Mouse (Mus musculus): ENCODE results near the gene Hexim1. TPM values are rescaled to one million over a fixed set of nuclear protein-coding genes. Genes with fewer than 3 reads are reported as not detected.

Gene Hexim1
- polyA plus RNA-seq, 1 experiment from 2014 or later: 4.6 TPM

DNA sequence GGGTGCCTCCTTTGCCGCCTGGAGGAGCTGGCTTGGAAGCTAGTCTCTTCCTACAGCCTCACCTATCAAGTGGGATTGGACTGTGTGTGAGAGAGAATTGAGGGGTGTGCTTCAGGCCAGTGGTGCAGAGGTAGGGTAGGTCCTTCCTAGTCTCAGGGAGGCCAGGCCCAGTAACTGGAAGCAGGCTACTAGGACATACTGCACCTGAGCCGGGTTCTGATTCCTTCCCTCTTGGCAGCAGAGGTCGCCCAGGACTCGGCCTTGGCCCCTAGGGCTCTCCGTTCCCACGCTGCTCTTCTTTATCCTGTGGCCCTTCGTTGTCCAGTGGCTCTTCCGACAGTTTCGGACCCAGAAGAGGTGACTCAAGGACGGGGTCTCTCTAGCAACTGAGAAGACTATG, 4.7 kb upstream of the Hexim1 start:
- Histone ChIP-seq H3K27me3 (ENCODE audit: control insufficient read depth, insufficient read depth, low read length) (peaks cover 14% of the 10 kb centered on the region; the same call in 1 of the 2 replicates), H3K4me1 (replicated peaks; ENCODE audit: control insufficient read depth, insufficient read depth, low read length) (peaks cover 16% of the 10 kb centered on the region), H3K36me3 (ENCODE audit: control insufficient read depth, insufficient read depth, low read length) (no peaks in the 10 kb centered on the region), H3K4me2 (ENCODE audit: low read depth, low read length, severe bottlenecking) (no peak overlapping the region), H3K4me3 (ENCODE audit: low read depth, low read length) (peak overlapping the region; percentile 22; the same call in 1 of the 2 replicates), H3K27ac (ENCODE audit: low read depth, low read length) (no peak overlapping the region), H3K9ac (ENCODE audit: low read length) (no peak overlapping the region; the same call in 1 of the 2 replicates), H3K9me3 (ENCODE audit: control insufficient read depth, low read length) (no peaks in the 10 kb centered on the region)
- no peak for DNase-seq (ENCODE audit: low spot score)
- 16% methylated on average over 10 of the region's 10 CpGs for WGBS
- no peak for ATAC-seq (replicated peaks; ENCODE audit: low FRiP score)

DNA sequence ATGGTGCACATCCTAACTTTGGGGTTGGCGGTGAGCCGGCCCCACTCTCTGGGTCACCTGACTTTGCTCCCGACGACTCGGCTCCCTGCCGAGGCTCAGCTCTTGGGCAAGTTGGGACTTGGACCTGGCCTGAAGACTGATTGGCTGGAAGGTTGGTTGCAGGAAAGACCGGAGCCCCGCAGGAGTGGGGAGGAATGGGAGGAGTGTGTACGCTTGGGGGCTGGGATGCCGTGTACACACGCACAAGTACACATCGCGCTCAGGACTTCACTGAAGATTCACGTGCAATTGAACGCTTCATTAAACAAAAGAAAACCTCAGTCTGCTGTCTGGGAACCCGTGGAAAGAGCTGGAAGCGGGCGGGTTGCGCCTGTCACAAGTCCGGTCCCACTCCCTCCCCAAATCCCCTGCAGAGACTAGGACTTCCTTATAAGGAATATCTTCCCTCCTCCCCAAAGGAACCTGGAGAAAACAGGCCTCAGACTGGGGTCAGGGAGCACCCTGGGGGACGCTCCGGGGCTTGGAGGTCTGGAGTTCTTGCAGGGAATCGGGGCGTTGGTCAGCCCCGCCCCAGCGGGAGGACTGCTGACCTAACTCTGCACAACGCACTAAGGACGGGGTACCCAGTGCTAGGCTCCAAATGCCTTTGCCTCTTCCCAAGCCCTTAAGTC, 4.0 kb upstream of the Hexim1 start:
- DNase-seq (ENCODE audit: low spot score) (no peak), ATAC-seq (replicated peaks; ENCODE audit: low FRiP score) (no peak)
- WGBS: under 1% methylated on average over 28 of the region's 28 CpGs
- Histone ChIP-seq H3K9me3 (ENCODE audit: control insufficient read depth, low read length) (no peaks in the 10 kb centered on the region), H3K4me2 (ENCODE audit: low read depth, low read length, severe bottlenecking) (peak overlapping the region; percentile 54), H3K4me3 (ENCODE audit: low read depth, low read length) (peak overlapping the region; percentile 22), H3K36me3 (ENCODE audit: control insufficient read depth, insufficient read depth, low read length) (no peaks in the 10 kb centered on the region), H3K27me3 (ENCODE audit: control insufficient read depth, insufficient read depth, low read length) (peaks cover 14% of the 10 kb centered on the region; the same call in 1 of the 2 replicates), H3K4me1 (replicated peaks; ENCODE audit: control insufficient read depth, insufficient read depth, low read length) (peaks cover 18% of the 10 kb centered on the region), H3K9ac (ENCODE audit: low read length) (peak overlapping the region; percentile 10), H3K27ac (ENCODE audit: low read depth, low read length) (no peak overlapping the region)

DNA sequence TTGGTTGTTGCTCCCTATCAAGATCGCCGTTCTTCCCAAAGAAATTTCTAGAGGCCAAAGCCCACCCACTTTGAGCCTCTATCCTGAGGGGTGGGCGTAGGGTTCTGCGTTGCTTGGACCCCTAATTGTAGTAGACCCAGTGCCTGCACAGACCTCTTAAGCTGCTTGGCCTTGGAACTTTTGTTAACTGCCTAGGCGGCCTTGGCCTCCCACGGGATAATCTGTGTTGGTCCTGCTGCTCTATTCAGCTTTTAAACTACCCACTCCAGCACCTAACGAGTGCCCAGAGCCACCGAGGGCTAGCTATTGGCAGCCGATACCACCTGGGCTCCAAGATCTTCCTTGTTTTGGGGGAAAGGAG, 3.5 kb upstream of the Hexim1 start:
- Histone ChIP-seq H3K9me3 (ENCODE audit: control insufficient read depth, low read length) (no peaks in the 10 kb centered on the region), H3K4me3 (ENCODE audit: low read depth, low read length) (peak overlapping the region; percentile 22; the same call in 1 of the 2 replicates), H3K4me2 (ENCODE audit: low read depth, low read length, severe bottlenecking) (peak overlapping the region; percentile 54; the same call in 1 of the 2 replicates), H3K36me3 (ENCODE audit: control insufficient read depth, insufficient read depth, low read length) (no peaks in the 10 kb centered on the region), H3K27ac (ENCODE audit: low read depth, low read length) (no peak overlapping the region), H3K27me3 (ENCODE audit: control insufficient read depth, insufficient read depth, low read length) (peaks cover 14% of the 10 kb centered on the region; the same call in 1 of the 2 replicates), H3K9ac (ENCODE audit: low read length) (peak overlapping the region; percentile 10; the same call in 1 of the 2 replicates), H3K4me1 (replicated peaks; ENCODE audit: control insufficient read depth, insufficient read depth, low read length) (peaks cover 18% of the 10 kb centered on the region)
- 6% methylated on average over 9 of the region's 9 CpGs for WGBS
- no peak for ATAC-seq (replicated peaks; ENCODE audit: low FRiP score)
- DNase-seq (ENCODE audit: low spot score): no peak

DNA sequence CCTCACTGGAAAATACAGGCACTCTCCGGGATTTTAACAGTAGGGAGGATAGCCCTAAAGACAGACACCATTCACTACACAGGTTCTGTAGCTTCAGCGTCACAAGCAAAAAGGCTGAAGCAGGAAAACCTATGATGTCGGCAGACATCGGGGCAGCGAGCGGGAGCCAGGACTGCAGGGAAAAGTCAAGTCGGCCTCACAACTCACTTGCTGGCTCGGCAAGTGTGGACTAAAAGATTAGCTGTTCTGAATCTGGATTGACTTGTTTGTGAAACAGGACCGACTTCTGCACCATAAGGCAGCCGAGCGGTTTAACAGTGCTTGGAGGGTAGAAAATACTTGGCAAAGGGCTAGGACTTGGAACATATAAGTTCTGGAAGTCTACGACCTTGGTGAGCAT, 3.0 kb upstream of the Hexim1 start:
- WGBS: 26% methylated on average over 12 of the region's 12 CpGs
- H3K36me3 ChIP-seq (ENCODE audit: control insufficient read depth, insufficient read depth, low read length): no peaks in the 10 kb centered on the region
- no peak overlapping the region for H3K9ac ChIP-seq (ENCODE audit: low read length)
- H3K4me1 ChIP-seq (replicated peaks; ENCODE audit: control insufficient read depth, insufficient read depth, low read length): peaks cover 20% of the 10 kb centered on the region
- no peak overlapping the region for H3K4me3 ChIP-seq (ENCODE audit: low read depth, low read length)
- H3K9me3 ChIP-seq (ENCODE audit: control insufficient read depth, low read length): no peaks in the 10 kb centered on the region
- peaks cover 14% of the 10 kb centered on the region; the same call in 1 of the 2 replicates for H3K27me3 ChIP-seq (ENCODE audit: control insufficient read depth, insufficient read depth, low read length)
- H3K4me2 ChIP-seq (ENCODE audit: low read depth, low read length, severe bottlenecking): no peak overlapping the region
- no peak for DNase-seq (ENCODE audit: low spot score)
- no peak for ATAC-seq (replicated peaks; ENCODE audit: low FRiP score)
- no peak overlapping the region for H3K27ac ChIP-seq (ENCODE audit: low read depth, low read length)

DNA sequence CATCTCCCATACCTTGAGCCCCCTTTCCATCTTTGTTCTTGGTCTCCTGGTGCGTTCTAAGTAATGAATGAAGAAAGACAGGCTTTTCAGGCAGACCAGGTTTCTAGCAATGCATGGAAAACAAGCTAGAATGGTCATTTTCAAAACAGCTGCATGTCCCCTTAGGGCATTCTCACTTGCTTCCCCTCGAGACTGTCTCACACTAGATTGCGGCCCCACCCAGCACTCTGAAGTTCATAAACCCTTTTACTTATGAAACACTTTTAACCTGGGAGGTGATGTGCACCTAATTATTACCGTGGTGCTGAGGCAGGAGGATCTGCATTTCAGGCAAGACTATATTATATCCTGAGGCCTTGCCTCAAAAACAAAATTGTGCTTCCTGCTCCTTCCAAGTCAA, 2.3 kb upstream of the Hexim1 start:
- DNase-seq (ENCODE audit: low spot score) (no peak), ATAC-seq (replicated peaks; ENCODE audit: low FRiP score) (no peak)
- Histone ChIP-seq H3K36me3 (ENCODE audit: control insufficient read depth, insufficient read depth, low read length) (no peaks in the 10 kb centered on the region), H3K9ac (ENCODE audit: low read length) (no peak overlapping the region), H3K9me3 (ENCODE audit: control insufficient read depth, low read length) (no peaks in the 10 kb centered on the region), H3K27me3 (ENCODE audit: control insufficient read depth, insufficient read depth, low read length) (peaks cover 14% of the 10 kb centered on the region; the same call in 1 of the 2 replicates), H3K27ac (ENCODE audit: low read depth, low read length) (no peak overlapping the region), H3K4me3 (ENCODE audit: low read depth, low read length) (no peak overlapping the region), H3K4me1 (replicated peaks; ENCODE audit: control insufficient read depth, insufficient read depth, low read length) (peaks cover 24% of the 10 kb centered on the region), H3K4me2 (ENCODE audit: low read depth, low read length, severe bottlenecking) (no peak overlapping the region)
- WGBS: 80% methylated on average over 4 of the region's 4 CpGs

DNA sequence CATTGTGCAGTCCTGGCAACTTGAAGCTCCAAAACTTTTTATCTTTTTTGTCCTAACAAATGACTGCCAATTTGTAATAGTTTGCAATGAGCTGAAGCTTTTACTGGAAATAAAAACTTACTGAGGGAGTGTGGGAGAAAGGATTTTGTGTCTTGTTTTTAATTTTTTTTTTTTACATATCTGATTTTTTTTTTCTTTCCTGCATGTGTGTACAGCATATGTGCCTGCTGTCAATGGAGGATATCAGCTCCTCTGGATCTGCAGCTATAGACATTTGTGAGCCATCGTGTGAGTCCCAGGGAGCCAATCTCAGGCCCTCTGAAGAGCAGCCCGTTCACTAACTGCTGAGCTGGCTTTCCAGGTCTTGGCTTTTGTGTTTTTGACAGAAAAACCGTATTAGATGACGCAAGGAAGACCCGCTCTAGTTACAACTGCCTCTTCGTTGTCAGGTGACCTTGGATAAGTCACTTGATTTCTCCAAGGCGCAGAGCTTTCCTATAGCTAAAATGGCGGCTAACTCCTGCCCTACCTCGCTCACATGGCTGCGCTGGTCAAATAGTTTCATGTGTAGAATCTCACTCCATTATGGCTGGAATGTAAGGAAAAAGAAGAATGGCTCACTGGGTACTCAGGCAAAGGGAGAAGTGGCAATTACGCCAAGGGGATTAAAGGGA, 1.6 kb upstream of the Hexim1 start:
- DNase-seq (ENCODE audit: low spot score) (no peak), ATAC-seq (replicated peaks; ENCODE audit: low FRiP score) (no peak)
- peaks cover 24% of the 10 kb centered on the region for H3K4me1 ChIP-seq (replicated peaks; ENCODE audit: control insufficient read depth, insufficient read depth, low read length)
- H3K36me3 ChIP-seq (ENCODE audit: control insufficient read depth, insufficient read depth, low read length): no peaks in the 10 kb centered on the region
- peak overlapping the region; percentile 71 for H3K4me2 ChIP-seq (ENCODE audit: low read depth, low read length, severe bottlenecking)
- peak overlapping the region; percentile 51 for H3K4me3 ChIP-seq (ENCODE audit: low read depth, low read length)
- H3K9ac ChIP-seq (ENCODE audit: low read length): peak overlapping the region; percentile 79
- peaks cover 14% of the 10 kb centered on the region; the same call in 1 of the 2 replicates for H3K27me3 ChIP-seq (ENCODE audit: control insufficient read depth, insufficient read depth, low read length)
- no peak overlapping the region for H3K27ac ChIP-seq (ENCODE audit: low read depth, low read length)
- no peaks in the 10 kb centered on the region for H3K9me3 ChIP-seq (ENCODE audit: control insufficient read depth, low read length)
- WGBS: 84% methylated on average over 11 of the region's 11 CpGs

DNA sequence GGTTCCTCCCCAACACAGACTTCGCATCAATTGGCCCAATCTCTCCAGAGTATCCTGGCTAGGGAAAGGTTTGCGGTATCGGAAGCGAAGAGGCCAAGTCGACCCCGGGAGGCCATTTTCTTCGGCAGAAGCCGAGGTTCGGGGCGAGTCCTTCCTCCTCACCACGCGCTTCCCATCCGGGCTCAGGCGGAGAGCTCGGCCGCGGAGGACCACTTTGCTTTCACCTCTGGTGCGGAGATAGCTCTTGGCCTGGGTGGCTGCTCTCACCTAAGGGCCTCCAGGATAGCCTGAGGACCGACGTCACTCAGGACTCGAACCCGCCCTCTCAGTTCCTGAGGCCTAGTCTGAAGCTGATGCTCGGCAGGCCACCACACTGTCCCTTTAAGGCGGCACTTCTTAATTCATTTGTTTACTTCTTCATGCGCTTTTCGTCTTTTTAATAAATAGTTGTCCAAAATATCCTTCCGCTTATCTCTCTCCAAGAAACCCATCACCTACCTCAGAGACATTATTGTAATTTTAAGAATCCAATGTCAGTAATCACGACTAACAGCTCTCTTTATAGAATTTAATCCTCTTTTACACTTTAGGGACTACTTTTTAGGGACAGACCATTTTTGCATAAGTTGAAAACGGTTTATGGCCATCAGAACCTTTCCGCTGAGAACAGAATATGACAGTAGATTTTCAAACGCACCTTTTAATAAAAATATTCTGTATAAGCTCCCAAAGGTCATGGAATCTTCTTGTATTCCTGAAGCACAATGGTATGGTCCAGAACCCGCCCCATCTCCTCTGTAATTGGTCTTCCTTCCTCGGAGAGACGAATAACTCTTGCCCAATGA, 646 bp upstream of the Hexim1 start:
- peak overlapping the region; percentile 58 for H3K27ac ChIP-seq (ENCODE audit: low read depth, low read length)
- H3K36me3 ChIP-seq (ENCODE audit: control insufficient read depth, insufficient read depth, low read length): no peaks in the 10 kb centered on the region
- ATAC-seq (replicated peaks; ENCODE audit: low FRiP score): peak; percentile 79

DNA sequence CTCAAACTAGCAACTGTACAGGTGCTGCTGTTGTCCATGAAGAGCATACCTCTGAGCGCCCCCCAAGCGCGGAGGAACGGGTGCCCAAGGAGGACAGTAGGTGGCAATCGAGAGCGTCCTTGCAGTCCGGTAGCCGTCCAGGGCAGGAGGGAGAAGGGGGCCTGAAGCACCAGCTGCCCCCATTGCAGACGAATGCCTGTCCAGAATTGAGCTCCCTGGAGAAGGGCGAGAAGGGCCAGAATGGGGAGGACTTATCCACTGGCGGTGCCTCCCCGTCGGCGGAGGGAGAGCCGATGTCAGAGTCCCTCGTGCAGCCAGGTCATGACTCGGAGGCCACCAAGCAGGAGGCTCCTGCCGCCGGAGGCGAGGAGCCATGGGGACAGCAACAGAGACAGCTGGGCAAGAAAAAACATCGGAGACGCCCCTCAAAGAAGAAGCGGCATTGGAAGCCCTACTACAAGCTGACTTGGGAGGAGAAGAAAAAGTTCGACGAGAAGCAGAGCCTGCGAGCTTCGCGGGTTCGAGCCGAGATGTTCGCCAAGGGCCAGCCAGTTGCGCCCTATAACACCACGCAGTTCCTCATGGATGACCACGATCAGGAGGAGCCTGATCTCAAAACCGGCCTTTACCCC, 1.0 kb downstream of the Hexim1 start:
- Histone ChIP-seq H3K27me3 (ENCODE audit: control insufficient read depth, insufficient read depth, low read length) (peaks cover 5% of the 10 kb centered on the region; the same call in 1 of the 2 replicates), H3K36me3 (ENCODE audit: control insufficient read depth, insufficient read depth, low read length) (no peaks in the 10 kb centered on the region), H3K9ac (ENCODE audit: low read length) (peak overlapping the region; percentile 73), H3K4me1 (replicated peaks; ENCODE audit: control insufficient read depth, insufficient read depth, low read length) (peaks cover 19% of the 10 kb centered on the region), H3K27ac (ENCODE audit: low read depth, low read length) (no peak overlapping the region), H3K9me3 (ENCODE audit: control insufficient read depth, low read length) (no peaks in the 10 kb centered on the region), H3K4me2 (ENCODE audit: low read depth, low read length, severe bottlenecking) (peak overlapping the region; percentile 95), H3K4me3 (ENCODE audit: low read depth, low read length) (peak overlapping the region; percentile 49)
- DNase-seq (ENCODE audit: low spot score): peak; percentile 82
- ATAC-seq (replicated peaks; ENCODE audit: low FRiP score): 0 out of 2 replicates have a peak, but pooled peaks have one; percentile 3
- WGBS: under 1% methylated on average over 35 of the region's 35 CpGs

More for the DNA sequence above, 646 bp upstream of the Hexim1 start:
- H3K4me2 ChIP-seq (ENCODE audit: low read depth, low read length, severe bottlenecking): peak overlapping the region; percentile 71
- WGBS: under 1% methylated on average over 34 of the region's 34 CpGs
- peaks cover 14% of the 10 kb centered on the region; the same call in 1 of the 2 replicates for H3K27me3 ChIP-seq (ENCODE audit: control insufficient read depth, insufficient read depth, low read length)
- no peaks in the 10 kb centered on the region for H3K9me3 ChIP-seq (ENCODE audit: control insufficient read depth, low read length)
- peak overlapping the region; percentile 51 for H3K4me3 ChIP-seq (ENCODE audit: low read depth, low read length)
- peak; percentile 87 for DNase-seq (ENCODE audit: low spot score)
- peak overlapping the region; percentile 79 for H3K9ac ChIP-seq (ENCODE audit: low read length)
- H3K4me1 ChIP-seq (replicated peaks; ENCODE audit: control insufficient read depth, insufficient read depth, low read length): peaks cover 24% of the 10 kb centered on the region

Data from forebrain, embryonic 11.5 days (tissue).